Mouse (Mus musculus): ENCODE data around the gene Atg16l2. TPM values are rescaled to one million over a fixed set of nuclear protein-coding genes. Genes with fewer than 3 reads are reported as not detected.

The Atg16l2 gene
- polyA plus RNA-seq, 1 experiment, result 8.3 TPM

GRCm38 (mm10) chr7:101315699-101316098 is 13.6 kb upstream of the Atg16l2 start:
- no peaks in the 10 kb centered on the region for H3K79me3 ChIP-seq (ENCODE audit: low read depth)
- H3K79me2 ChIP-seq (ENCODE audit: control insufficient read depth, insufficient read depth), result no peaks in the 10 kb centered on the region
- TF ChIP-seq CEBPB (IDR thresholded peaks at IDR 0.05; ENCODE audit: low read depth) (no peak), MYOD1 (IDR thresholded peaks at IDR 0.05; ENCODE audit: control insufficient read depth, insufficient read length, low read depth) (no peak), USF1 (IDR thresholded peaks at IDR 0.05; ENCODE audit: low read depth) (no peak), CTCF (IDR thresholded peaks at IDR 0.05; ENCODE audit: control insufficient read depth, insufficient read depth, insufficient read length) (no peak), MAX (IDR thresholded peaks at IDR 0.05) (no peak), MYOG (IDR thresholded peaks at IDR 0.05; ENCODE audit: control insufficient read depth, extremely low read depth, insufficient read length) (no peak), FOSL1 (IDR thresholded peaks at IDR 0.05; ENCODE audit: insufficient read depth, low read length, poor library complexity, severe bottlenecking) (no peak)
- no peaks in the 10 kb centered on the region for H3K36me3 ChIP-seq (ENCODE audit: control insufficient read depth, insufficient read depth)
- no peak overlapping the region for H3K4me3 ChIP-seq (ENCODE audit: insufficient read depth, poor library complexity, severe bottlenecking)
- no peak overlapping the region for H3ac ChIP-seq (ENCODE audit: control insufficient read depth, insufficient read length, low read depth)
- no peaks in the 10 kb centered on the region for H3K27me3 ChIP-seq (ENCODE audit: control insufficient read depth, insufficient read depth, insufficient read length)

GRCm38 (mm10) chr7:101314396-101314795 is 12.3 kb upstream of the Atg16l2 start:
- H3K27me3 ChIP-seq (ENCODE audit: control insufficient read depth, insufficient read depth, insufficient read length), result no peaks in the 10 kb centered on the region
- H3K36me3 ChIP-seq (ENCODE audit: control insufficient read depth, insufficient read depth), result no peaks in the 10 kb centered on the region
- H3K4me3 ChIP-seq (ENCODE audit: insufficient read depth, poor library complexity, severe bottlenecking), result no peak overlapping the region
- TF ChIP-seq MAX (IDR thresholded peaks at IDR 0.05), result no peak
- H3K79me3 ChIP-seq (ENCODE audit: low read depth), result no peaks in the 10 kb centered on the region
- no peak overlapping the region for H3ac ChIP-seq (ENCODE audit: control insufficient read depth, insufficient read length, low read depth)
- no peaks in the 10 kb centered on the region for H3K79me2 ChIP-seq (ENCODE audit: control insufficient read depth, insufficient read depth)

DNA sequence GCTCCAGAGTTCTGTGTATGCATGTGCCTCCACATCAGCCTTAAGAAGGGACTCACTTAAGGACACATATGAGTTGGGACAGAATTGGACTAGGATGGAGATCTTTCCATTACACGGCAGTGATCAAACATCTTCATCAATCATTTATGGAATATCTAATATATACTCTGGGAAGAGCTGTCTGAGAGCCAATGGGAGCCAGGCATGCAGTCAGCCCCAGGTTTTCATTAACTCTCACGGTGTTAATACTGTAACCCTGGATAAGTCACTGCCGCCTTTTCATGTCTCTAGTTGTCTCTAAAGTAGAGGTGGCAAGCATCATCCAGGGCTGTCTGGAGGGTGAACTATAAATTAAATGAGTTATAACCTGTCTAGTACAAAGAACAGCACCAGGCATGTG is 11.0 kb upstream of the Atg16l2 start:
- Histone ChIP-seq H3K27me3 (ENCODE audit: control insufficient read depth, insufficient read depth, insufficient read length) (no peaks in the 10 kb centered on the region), H3K36me3 (ENCODE audit: control insufficient read depth, insufficient read depth) (no peaks in the 10 kb centered on the region), H3K4me3 (ENCODE audit: insufficient read depth, poor library complexity, severe bottlenecking) (no peak overlapping the region), H3ac (ENCODE audit: control insufficient read depth, insufficient read length, low read depth) (no peak overlapping the region), H3K79me3 (ENCODE audit: low read depth) (no peaks in the 10 kb centered on the region), H3K79me2 (ENCODE audit: control insufficient read depth, insufficient read depth) (no peaks in the 10 kb centered on the region)
- TF ChIP-seq CTCF (IDR thresholded peaks at IDR 0.05; ENCODE audit: control insufficient read depth, insufficient read depth, insufficient read length), result no peak
- TF ChIP-seq USF1 (IDR thresholded peaks at IDR 0.05; ENCODE audit: low read depth), result no peak
- no peak for TF ChIP-seq MYOG (IDR thresholded peaks at IDR 0.05; ENCODE audit: control insufficient read depth, extremely low read depth, insufficient read length)
- no peak for TF ChIP-seq FOSL1 (IDR thresholded peaks at IDR 0.05; ENCODE audit: insufficient read depth, low read length, poor library complexity, severe bottlenecking)
- no peak for TF ChIP-seq MAX (IDR thresholded peaks at IDR 0.05)
- no peak for TF ChIP-seq CEBPB (IDR thresholded peaks at IDR 0.05; ENCODE audit: low read depth)
- no peak for TF ChIP-seq MYOD1 (IDR thresholded peaks at IDR 0.05; ENCODE audit: control insufficient read depth, insufficient read length, low read depth)

DNA sequence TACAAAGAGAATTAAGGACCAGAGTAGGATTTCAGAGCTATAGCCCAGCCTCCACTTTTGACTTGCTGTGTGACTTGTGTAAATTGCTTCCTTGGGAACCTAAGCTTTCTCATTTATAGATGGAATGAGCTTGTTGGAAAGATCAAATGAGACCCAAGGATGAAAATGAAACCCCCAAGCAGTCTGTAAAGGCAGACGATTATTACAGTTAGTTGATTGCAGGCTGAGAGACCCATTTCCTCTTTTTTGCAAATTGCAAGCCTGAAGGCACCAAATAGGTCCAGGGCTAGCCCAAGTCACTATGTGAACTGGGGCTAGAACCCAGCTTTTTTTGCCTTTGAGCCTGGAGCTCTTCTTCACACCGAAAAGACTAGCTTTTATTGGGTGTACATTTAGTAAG is 9.0 kb upstream of the Atg16l2 start:
- Histone ChIP-seq H3K4me3 (ENCODE audit: insufficient read depth, poor library complexity, severe bottlenecking) (no peak overlapping the region), H3K79me3 (ENCODE audit: low read depth) (no peaks in the 10 kb centered on the region), H3K27me3 (ENCODE audit: control insufficient read depth, insufficient read depth, insufficient read length) (no peaks in the 10 kb centered on the region), H3K36me3 (ENCODE audit: control insufficient read depth, insufficient read depth) (no peaks in the 10 kb centered on the region), H3ac (ENCODE audit: control insufficient read depth, insufficient read length, low read depth) (no peak overlapping the region), H3K79me2 (ENCODE audit: control insufficient read depth, insufficient read depth) (no peaks in the 10 kb centered on the region)
- TF ChIP-seq FOSL1 (IDR thresholded peaks at IDR 0.05; ENCODE audit: insufficient read depth, low read length, poor library complexity, severe bottlenecking), result no peak
- no peak for TF ChIP-seq CEBPB (IDR thresholded peaks at IDR 0.05; ENCODE audit: low read depth)

DNA sequence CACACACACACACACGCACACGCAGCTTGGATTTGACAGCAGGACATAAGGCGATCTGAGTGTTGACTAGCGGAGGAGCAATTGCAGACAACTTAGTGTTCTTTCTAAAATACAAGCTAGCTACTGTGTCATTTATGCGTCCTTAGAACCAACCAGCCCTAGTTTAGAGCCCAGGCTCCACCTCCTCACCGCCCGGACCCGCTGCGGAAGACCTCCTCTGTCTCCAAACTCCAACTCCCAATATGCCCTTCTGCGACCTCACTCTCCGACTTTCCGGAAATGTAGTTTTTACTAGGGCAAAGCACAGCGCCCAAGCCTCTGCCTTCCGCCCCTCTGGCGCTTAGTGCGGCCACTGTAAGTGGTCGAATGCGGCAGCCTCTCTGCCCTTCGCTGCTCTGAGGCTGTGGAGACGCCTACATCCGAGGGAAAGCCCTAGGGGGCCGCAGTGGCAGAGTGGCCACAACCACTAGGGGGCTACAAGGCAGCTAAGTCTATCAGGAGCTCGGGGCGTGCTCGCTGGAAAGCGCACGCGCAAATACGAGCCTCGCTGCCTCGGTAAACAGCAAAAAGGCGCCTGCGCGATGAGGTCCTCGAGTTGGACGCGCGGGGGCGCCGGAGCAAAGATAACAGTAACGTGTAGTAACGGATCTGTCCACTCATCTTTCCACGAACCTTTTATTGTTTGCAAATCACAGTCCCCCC is 8.4 kb upstream of the Atg16l2 start:
- no peaks in the 10 kb centered on the region for H3K79me3 ChIP-seq (ENCODE audit: low read depth)
- no peaks in the 10 kb centered on the region for H3K79me2 ChIP-seq (ENCODE audit: control insufficient read depth, insufficient read depth)
- TF ChIP-seq FOSL1 (IDR thresholded peaks at IDR 0.05; ENCODE audit: insufficient read depth, low read length, poor library complexity, severe bottlenecking), result no peak
- TF ChIP-seq MAX (IDR thresholded peaks at IDR 0.05), result peak; percentile 79
- TF ChIP-seq CTCF (IDR thresholded peaks at IDR 0.05; ENCODE audit: control insufficient read depth, insufficient read depth, insufficient read length), result peak; percentile 83
- no peak for TF ChIP-seq MYOG (IDR thresholded peaks at IDR 0.05; ENCODE audit: control insufficient read depth, extremely low read depth, insufficient read length)

GRCm38 (mm10) chr7:101309985-101310326 is 7.9 kb upstream of the Atg16l2 start:
- Histone ChIP-seq H3K27me3 (ENCODE audit: control insufficient read depth, insufficient read depth, insufficient read length) (no peaks in the 10 kb centered on the region), H3K4me3 (ENCODE audit: insufficient read depth, poor library complexity, severe bottlenecking) (no peak overlapping the region), H3K79me3 (ENCODE audit: low read depth) (no peaks in the 10 kb centered on the region), H3ac (ENCODE audit: control insufficient read depth, insufficient read length, low read depth) (peak overlapping the region; percentile 50), H3K36me3 (ENCODE audit: control insufficient read depth, insufficient read depth) (no peaks in the 10 kb centered on the region), H3K79me2 (ENCODE audit: control insufficient read depth, insufficient read depth) (no peaks in the 10 kb centered on the region)
- TF ChIP-seq USF1 (IDR thresholded peaks at IDR 0.05; ENCODE audit: low read depth) (no peak), CTCF (IDR thresholded peaks at IDR 0.05; ENCODE audit: control insufficient read depth, insufficient read depth, insufficient read length) (no peak), MYOG (IDR thresholded peaks at IDR 0.05; ENCODE audit: control insufficient read depth, extremely low read depth, insufficient read length) (no peak), MYOD1 (IDR thresholded peaks at IDR 0.05; ENCODE audit: control insufficient read depth, insufficient read length, low read depth) (no peak), FOSL1 (IDR thresholded peaks at IDR 0.05; ENCODE audit: insufficient read depth, low read length, poor library complexity, severe bottlenecking) (no peak), CEBPB (IDR thresholded peaks at IDR 0.05; ENCODE audit: low read depth) (no peak), MAX (IDR thresholded peaks at IDR 0.05) (no peak)

More for the DNA sequence above, 8.4 kb upstream of the Atg16l2 start:
- Histone ChIP-seq H3ac (ENCODE audit: control insufficient read depth, insufficient read length, low read depth) (peak overlapping the region; percentile 50), H3K27me3 (ENCODE audit: control insufficient read depth, insufficient read depth, insufficient read length) (no peaks in the 10 kb centered on the region), H3K36me3 (ENCODE audit: control insufficient read depth, insufficient read depth) (no peaks in the 10 kb centered on the region), H3K4me3 (ENCODE audit: insufficient read depth, poor library complexity, severe bottlenecking) (peak overlapping the region; percentile 25)

Data from C2C12 (cell line).